Mouse (Mus musculus) thymus, postnatal 4 days (tissue): ENCODE results near the gene Med29.
A peak's percentile ranks its signal among the peaks of the same experiment; 100 is the strongest.

Experiments
- DNase-seq: peaks from one replicate; pipeline ENCODE4 v3.0.0; 2021

Med29 gene

GRCm38 (mm10) chr7:28351676-28352191 is 40.8 kb downstream of the Med29 start:
- DNase-seq = no peak

- DNase-seq = peak; percentile 99
Measured at GRCm38 (mm10) chr7:28350155-28350883, 42.2 kb downstream of the Med29 start, which contains the start of gene Rps16. Rps16 (plus strand) TSS chr7:28350652.

GRCm38 (mm10) chr7:28348601-28349000 is 43.9 kb downstream of the Med29 start:
- DNase-seq = no peak

GRCm38 (mm10) chr7:28347746-28348145 is 44.8 kb downstream of the Med29 start:
- DNase-seq = no peak

- DNase-seq = peak; percentile 84
Measured at GRCm38 (mm10) chr7:28344637-28345036, 47.9 kb downstream of the Med29 start.

GRCm38 (mm10) chr7:28341381-28341780 is 51.1 kb downstream of the Med29 start:
- DNase-seq = no peak

GRCm38 (mm10) chr7:28339213-28339917 is 53.1 kb downstream of the Med29 start:
- DNase-seq = peak; percentile 66

- peak; percentile 97 for DNase-seq
Measured at GRCm38 (mm10) chr7:28338108-28338998, 54.2 kb downstream of the Med29 start, which contains the start of gene Supt5. Supt5 (minus strand) TSS chr7:28338746.
